Mouse (Mus musculus) telencephalon, adult 2 months (tissue): ENCODE results near the gene Cpsf3.
A peak's percentile ranks its signal among the peaks of the same experiment; 100 is the strongest.

ENCODE experiments used
- DNase-seq: peaks from one replicate; pipeline ENCODE4 v3.0.0-alpha.2; 2011; ENCODE audit warnings: low read depth, low spot score

Gene Cpsf3

GRCm38 (mm10) chr12:21284761-21285441 is at the start of gene Cpsf3:
TSS of gene Cpsf3 (plus strand) at chr12:21285391.
- no peak for DNase-seq

GRCm38 (mm10) chr12:21241965-21242364 is 43.2 kb upstream of the Cpsf3 start:
- DNase-seq, result no peak

GRCm38 (mm10) chr12:21244375-21244960 is 40.7 kb upstream of the Cpsf3 start:
- DNase-seq, result no peak

GRCm38 (mm10) chr12:21247711-21248392 is 37.3 kb upstream of the Cpsf3 start:
- no peak for DNase-seq

GRCm38 (mm10) chr12:21260494-21261256 is 24.5 kb upstream of the Cpsf3 start:
- no peak for DNase-seq

GRCm38 (mm10) chr12:21261521-21261920 is 23.7 kb upstream of the Cpsf3 start:
- DNase-seq, result no peak

- no peak for DNase-seq
These were observed 21.9 kb upstream of the Cpsf3 start for GRCm38 (mm10) chr12:21263256-21263655.

- DNase-seq, result no peak
These were observed 20.9 kb upstream of the Cpsf3 start for GRCm38 (mm10) chr12:21264241-21264640.

GRCm38 (mm10) chr12:21264970-21265369 is 20.2 kb upstream of the Cpsf3 start:
- DNase-seq, result no peak

- DNase-seq, result no peak
These were observed 19.7 kb upstream of the Cpsf3 start for GRCm38 (mm10) chr12:21265501-21265900.

GRCm38 (mm10) chr12:21265946-21266783 is 19.0 kb upstream of the Cpsf3 start:
- peak; percentile 34 for DNase-seq

GRCm38 (mm10) chr12:21266784-21267098 is 18.4 kb upstream of the Cpsf3 start:
- no peak for DNase-seq

GRCm38 (mm10) chr12:21268083-21268616 is 17.0 kb upstream of the Cpsf3 start:
- no peak for DNase-seq

GRCm38 (mm10) chr12:21274446-21274845 is 10.7 kb upstream of the Cpsf3 start:
- DNase-seq, result no peak

GRCm38 (mm10) chr12:21277352-21277864 is 7.8 kb upstream of the Cpsf3 start:
- no peak for DNase-seq

- DNase-seq, result no peak
These were observed 484 bp downstream of the Cpsf3 start for GRCm38 (mm10) chr12:21285508-21286242.

GRCm38 (mm10) chr12:21286243-21286622 is 1.0 kb downstream of the Cpsf3 start, which contains the start of gene Itgb1bp1:
TSS of gene Itgb1bp1 (minus strand) at chr12:21286284.
- DNase-seq, result peak; percentile 98

GRCm38 (mm10) chr12:21286712-21287650 is 1.8 kb downstream of the Cpsf3 start:
- DNase-seq, result no peak
